Mouse (Mus musculus) intestine, embryonic 16.5 days (tissue): ENCODE measurements around the gene Dnajc16. TPM values are rescaled to one million over a fixed set of nuclear protein-coding genes. Genes with fewer than 3 reads are reported as not detected.
A peak's percentile ranks its signal among the peaks of the same experiment; 100 is the strongest.

Experiments used
- ATAC-seq: fragments of 200-750 bp; cut with Nextera tagmentation; 2 replicates; pipeline ENCODE4 v1.8.0; 2017; ENCODE audit warnings: moderate TSS enrichment, moderate library complexity
- H3K27ac ChIP-seq: fragments of 300-500 bp; sonication (generic); 2 replicates; pipeline ENCODE4 v1.5.1; 2014; ENCODE audit warnings: mild to moderate bottlenecking, low read length
- H3K27me3 ChIP-seq: fragments of 300-500 bp; sonication (generic); replicated peaks from 2 replicates; pipeline ENCODE4 v1.6.1; 2014; ENCODE audit warnings: low read length, control low read depth, mixed read lengths; ENCODE audit not compliant: control insufficient read depth, insufficient read depth
- H3K36me3 ChIP-seq: fragments of 300-500 bp; sonication (generic); 2 replicates; pipeline ENCODE4 v1.6.1; 2014; ENCODE audit warnings: low read length, control low read depth; ENCODE audit not compliant: control insufficient read depth, insufficient read depth
- H3K4me1 ChIP-seq: fragments of 300-500 bp; sonication (generic); 2 replicates; pipeline ENCODE4 v1.6.1; 2014; ENCODE audit warnings: low read length, control low read depth, mixed read lengths; ENCODE audit not compliant: control insufficient read depth, insufficient read depth
- H3K4me2 ChIP-seq: fragments of 300-500 bp; sonication (generic); 2 replicates; pipeline ENCODE4 v1.6.1; 2014; ENCODE audit warnings: low read depth, low read length, control low read depth
- H3K4me3 ChIP-seq: fragments of 300-500 bp; sonication (generic); 2 replicates; pipeline ENCODE4 v1.5.1; 2014; ENCODE audit warnings: mild to moderate bottlenecking, low read length
- H3K9ac ChIP-seq: fragments of 300-500 bp; sonication (generic); 2 replicates; pipeline ENCODE4 v1.6.1; 2014; ENCODE audit warnings: low read depth, low read length
- H3K9me3 ChIP-seq: fragments of 300-500 bp; sonication (generic); 2 replicates; pipeline ENCODE4 v1.6.1; 2016; ENCODE audit warnings: low read length, control low read depth; ENCODE audit not compliant: control insufficient read depth
- WGBS: fragments of 180-500 bp; shearing (Covaris S2); extraction: QIAGEN DNeasy Blood & Tissue Kit; methylation state at CpG from one replicate; pipeline ENCODE4 v1.1.7; 2014; 5-methylcytosine and 5-hydroxymethylcytosine counted together
- polyA plus RNA-seq: library from polyadenylated mRNA; unstranded; fragments of >200 nt; fragmentation: Nextera tagmentation; extraction: Ambion mirVana; gene quantifications from 2 replicates; pipeline ENCODE4 v1.2.1, GENCODE M21; 2015

Gene Dnajc16
- polyA plus RNA-seq, 1 experiment from 2014 or later, result 4.3 TPM

- 83% methylated on average over 8 of the region's 8 CpGs for WGBS
- Histone ChIP-seq H3K27me3 (no peaks in the 10 kb centered on the region), H3K9ac (no peak overlapping the region), H3K36me3 (peaks cover 25% of the 10 kb centered on the region), H3K9me3 (no peaks in the 10 kb centered on the region), H3K27ac (no peak overlapping the region), H3K4me1 (no peaks in the 10 kb centered on the region), H3K4me3 (no peak overlapping the region), H3K4me2 (no peak overlapping the region)
- peak; percentile 44; the same call in 1 of the 2 replicates for ATAC-seq
Observed at GRCm38 (mm10) chr4:141809850-141810464, 19.2 kb upstream of the Dnajc16 start.

DNA sequence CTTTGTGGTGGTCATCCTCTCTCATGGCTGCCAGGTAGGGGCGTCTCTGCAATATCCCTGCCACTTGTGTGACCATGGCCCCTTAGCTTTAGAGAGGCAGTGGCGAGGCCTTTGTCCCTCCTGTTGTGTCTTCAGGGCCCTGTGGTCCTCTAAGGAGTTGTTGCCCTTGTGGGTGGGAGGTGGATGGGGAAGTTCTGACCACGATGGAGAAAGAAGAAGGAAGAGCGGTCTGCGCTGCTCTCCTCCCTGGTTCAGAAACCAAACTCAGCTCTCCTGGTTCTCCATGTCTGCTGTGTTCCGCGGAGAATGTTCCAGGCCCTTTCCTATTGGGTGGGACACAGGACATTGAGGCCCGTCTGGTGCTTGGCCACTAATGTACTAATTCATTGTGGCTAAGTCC, 15.2 kb upstream of the Dnajc16 start:
- Histone ChIP-seq H3K9ac (no peak overlapping the region), H3K9me3 (no peaks in the 10 kb centered on the region), H3K27ac (no peak overlapping the region), H3K27me3 (no peaks in the 10 kb centered on the region), H3K4me1 (no peaks in the 10 kb centered on the region), H3K4me2 (no peak overlapping the region), H3K36me3 (peaks cover 22% of the 10 kb centered on the region), H3K4me3 (no peak overlapping the region)
- ATAC-seq, result no peak
- 94% methylated on average over 8 of the region's 8 CpGs for WGBS

DNA sequence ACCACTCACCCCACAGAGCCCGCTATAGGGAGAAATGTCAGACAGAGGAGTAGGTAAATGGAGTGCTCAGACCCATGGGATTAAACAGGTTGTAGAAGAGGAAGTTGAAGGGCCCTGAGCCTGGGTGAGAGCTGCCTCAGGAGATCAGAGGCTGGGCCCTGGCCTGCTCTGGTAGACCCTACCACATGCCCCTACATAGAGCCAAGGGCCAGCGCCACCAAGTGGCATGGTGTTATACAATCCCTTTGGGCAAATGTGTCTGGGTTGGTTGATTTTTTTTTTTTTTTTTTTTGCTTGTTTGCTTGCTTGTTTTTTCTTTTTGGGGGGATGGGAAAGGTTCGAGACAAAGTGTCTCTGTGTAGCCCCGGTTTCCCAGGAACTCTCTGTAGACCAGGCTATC, 13.4 kb upstream of the Dnajc16 start:
- ATAC-seq, result no peak
- Histone ChIP-seq H3K4me1 (no peaks in the 10 kb centered on the region), H3K4me3 (no peak overlapping the region), H3K9ac (no peak overlapping the region), H3K36me3 (peaks cover 17% of the 10 kb centered on the region), H3K27me3 (no peaks in the 10 kb centered on the region), H3K9me3 (no peaks in the 10 kb centered on the region), H3K27ac (no peak overlapping the region), H3K4me2 (no peak overlapping the region)
- 88% methylated on average over 4 of the region's 4 CpGs for WGBS

DNA sequence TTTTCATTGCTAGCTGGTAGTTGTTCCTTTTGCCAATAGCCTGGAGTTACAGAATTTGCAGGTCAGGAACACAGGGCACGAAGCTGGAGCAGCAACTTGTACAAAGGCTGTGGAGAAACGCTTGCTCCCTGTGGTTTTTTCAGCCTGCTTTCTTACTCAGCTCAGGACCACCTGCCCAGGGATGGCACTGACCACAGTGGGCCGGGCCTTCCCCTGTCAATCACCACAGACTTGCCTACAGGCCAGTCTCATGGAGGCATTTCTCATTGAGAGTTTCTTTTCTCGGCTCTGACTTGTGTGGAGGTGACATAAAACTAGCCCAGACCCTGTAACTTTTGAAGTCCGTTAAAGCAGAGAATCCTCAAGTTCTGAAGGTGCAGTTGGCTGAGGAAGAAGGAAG, 6.8 kb upstream of the Dnajc16 start:
- Histone ChIP-seq H3K27me3 (no peaks in the 10 kb centered on the region), H3K4me2 (no peak overlapping the region), H3K9ac (no peak overlapping the region), H3K27ac (no peak overlapping the region), H3K36me3 (peaks cover 10% of the 10 kb centered on the region; the same call in 1 of the 2 replicates), H3K4me1 (peaks cover 20% of the 10 kb centered on the region), H3K4me3 (no peak overlapping the region), H3K9me3 (no peaks in the 10 kb centered on the region)
- WGBS, result 90% methylated on average over 5 of the region's 5 CpGs
- ATAC-seq, result no peak

DNA sequence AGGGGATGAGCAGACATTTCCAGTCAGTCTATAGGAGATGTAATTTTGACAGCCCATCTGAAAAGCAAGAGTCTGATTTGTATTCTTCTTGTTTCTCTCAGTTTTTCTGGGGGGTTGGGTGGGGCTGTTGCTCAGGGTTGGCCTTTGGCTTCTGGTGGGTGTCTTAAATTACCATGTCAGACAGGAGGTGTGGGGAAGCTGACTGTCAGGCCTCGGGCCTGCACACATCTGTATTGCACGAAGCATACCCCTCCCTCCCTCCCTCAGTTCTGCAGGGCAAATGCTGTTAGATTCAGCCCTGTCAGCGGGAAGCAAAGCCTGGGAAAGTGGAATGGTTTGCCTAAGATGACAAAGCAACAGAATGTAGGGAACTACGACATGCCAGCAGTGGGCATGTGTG, 6.2 kb upstream of the Dnajc16 start:
- H3K27me3 ChIP-seq, result no peaks in the 10 kb centered on the region
- no peaks in the 10 kb centered on the region for H3K9me3 ChIP-seq
- H3K36me3 ChIP-seq, result peaks cover 10% of the 10 kb centered on the region; the same call in 1 of the 2 replicates
- ATAC-seq, result no peak
- H3K4me1 ChIP-seq, result peaks cover 20% of the 10 kb centered on the region
- H3K27ac ChIP-seq, result no peak overlapping the region
- no peak overlapping the region; the same call in 1 of the 2 replicates for H3K9ac ChIP-seq
- no peak overlapping the region for H3K4me2 ChIP-seq
- WGBS, result 88% methylated on average over 4 of the region's 4 CpGs
- H3K4me3 ChIP-seq, result no peak overlapping the region

- no peak for ATAC-seq
- Histone ChIP-seq H3K27ac (no peak overlapping the region), H3K9me3 (no peaks in the 10 kb centered on the region), H3K9ac (peak overlapping the region; percentile 24), H3K27me3 (no peaks in the 10 kb centered on the region), H3K4me3 (no peak overlapping the region), H3K36me3 (peaks cover 10% of the 10 kb centered on the region; the same call in 1 of the 2 replicates), H3K4me2 (no peak overlapping the region), H3K4me1 (peaks cover 23% of the 10 kb centered on the region)
- 86% methylated on average over 7 of the region's 7 CpGs for WGBS
Observed at GRCm38 (mm10) chr4:141796356-141796755, 5.6 kb upstream of the Dnajc16 start.

DNA sequence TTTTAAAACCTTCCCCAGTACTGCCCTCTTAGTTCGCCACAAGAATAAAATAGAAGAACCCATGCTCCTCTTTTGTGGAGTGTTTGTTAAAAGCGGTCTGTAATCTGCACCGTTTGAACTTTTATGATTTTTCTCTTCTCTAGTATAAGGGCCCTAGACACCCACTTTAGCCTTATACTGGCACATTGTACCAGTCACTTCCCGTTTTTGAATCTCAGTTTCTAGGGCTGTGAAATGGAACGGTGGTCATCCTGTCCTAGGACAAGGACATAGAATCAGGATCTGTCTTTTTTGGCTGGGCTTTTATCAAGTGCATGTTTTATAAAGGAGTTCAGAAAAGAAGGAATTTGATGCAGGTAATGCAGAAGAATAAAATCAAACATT, 3.4 kb upstream of the Dnajc16 start:
- Histone ChIP-seq H3K4me2 (peak overlapping the region; percentile 67), H3K9me3 (no peaks in the 10 kb centered on the region), H3K36me3 (peaks cover 10% of the 10 kb centered on the region; the same call in 1 of the 2 replicates), H3K27ac (peak overlapping the region; percentile 97), H3K27me3 (no peaks in the 10 kb centered on the region), H3K4me1 (peaks cover 32% of the 10 kb centered on the region), H3K4me3 (peak overlapping the region; percentile 74), H3K9ac (peak overlapping the region; percentile 80)
- no peak for ATAC-seq
- WGBS, result 7% methylated on average over 5 of the region's 5 CpGs

- peak; percentile 82 for ATAC-seq
- H3K4me3 ChIP-seq, result peak within 1 kb of the TSS; percentile 74
- H3K36me3 ChIP-seq, result peaks cover 10% of the 10 kb centered on the region; the same call in 1 of the 2 replicates
- no peaks in the 10 kb centered on the region for H3K27me3 ChIP-seq
- peak within 1 kb of the TSS; percentile 80 for H3K9ac ChIP-seq
- no peaks in the 10 kb centered on the region for H3K9me3 ChIP-seq
- peaks cover 32% of the 10 kb centered on the region for H3K4me1 ChIP-seq
- H3K27ac ChIP-seq, result peak within 1 kb of the TSS; percentile 97
- WGBS, result under 1% methylated on average over 68 of the region's 80 CpGs
- peak within 1 kb of the TSS; percentile 67 for H3K4me2 ChIP-seq
Observed at GRCm38 (mm10) chr4:141793282-141794151, 2.8 kb upstream of the Dnajc16 start, which contains the start of gene Casp9. Gene Casp9 (plus strand): TSS chr4:141793612.

DNA sequence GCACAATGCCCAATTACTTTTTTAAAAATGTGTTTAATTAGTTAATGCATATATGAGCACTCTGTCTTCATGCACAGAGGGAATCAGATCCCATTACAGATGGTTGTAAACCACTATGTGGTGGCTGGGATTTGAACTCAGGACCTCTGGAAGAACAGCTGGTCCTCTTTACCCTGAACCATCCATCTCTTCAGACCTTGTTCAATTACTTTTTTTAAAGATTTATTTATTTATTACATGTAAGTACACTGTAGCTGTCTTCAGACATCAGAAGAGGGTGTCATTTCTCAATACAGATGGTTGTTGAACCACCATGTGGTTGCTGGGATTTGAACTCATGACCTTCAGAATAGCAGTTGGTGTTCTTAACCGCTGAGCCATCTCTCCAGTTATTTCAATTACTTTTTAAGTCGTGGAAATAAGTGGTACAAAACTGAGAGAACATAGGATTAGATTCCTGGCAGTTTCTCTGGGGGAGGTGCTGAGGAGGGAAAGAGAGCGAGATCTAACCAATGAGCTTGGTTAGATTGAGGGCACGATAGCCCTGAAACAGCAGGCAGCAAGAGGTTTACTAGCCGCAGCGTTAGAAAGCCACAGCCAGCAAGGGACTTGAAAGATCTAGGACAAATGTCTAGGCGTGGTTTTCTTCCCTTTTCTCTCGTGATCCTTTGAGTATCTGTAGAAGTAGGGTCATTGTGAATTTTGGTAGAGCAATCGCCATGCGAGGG, 2.0 kb upstream of the Dnajc16 start:
- Histone ChIP-seq H3K4me1 (peaks cover 32% of the 10 kb centered on the region), H3K9me3 (no peaks in the 10 kb centered on the region), H3K9ac (peak overlapping the region; percentile 51; the same call in 1 of the 2 replicates), H3K4me3 (peak overlapping the region; percentile 74), H3K27me3 (no peaks in the 10 kb centered on the region), H3K4me2 (peak overlapping the region; percentile 62), H3K36me3 (peaks cover 11% of the 10 kb centered on the region; the same call in 1 of the 2 replicates), H3K27ac (peak overlapping the region; percentile 91)
- WGBS, result 12% methylated on average over 10 of the region's 10 CpGs
- no peak for ATAC-seq
